Mouse (Mus musculus) heart, embryonic 14.5 days (tissue): ENCODE measurements around the gene Sox5. TPM values are rescaled to one million over a fixed set of nuclear protein-coding genes. Genes with fewer than 3 reads are reported as not detected.

Source experiments
- ATAC-seq: fragments of 200-750 bp; cut with Nextera tagmentation; 2 replicates; pipeline ENCODE4 v1.8.0; 2017; ENCODE audit warnings: low read depth, moderate TSS enrichment; ENCODE audit not compliant: insufficient number of reproducible peaks, insufficient read depth, low FRiP score
- H3K27ac ChIP-seq, 2 experiments: fragments of 200-500 bp in 1 of 2; fragments of 300-500 bp in 1 of 2; sonication (generic) in 1 of 2; replicated peaks in 1 of 2; 2 replicates each; pipeline ENCODE4 v1.5.1; 2012 to 2014; ENCODE audit warnings: low read depth in 2 of 2, low read length in 2 of 2, control low read depth in 1 of 2, mild to moderate bottlenecking in 1 of 2, mixed read lengths in 1 of 2; ENCODE audit not compliant: control insufficient read depth in 1 of 2, insufficient read depth in 1 of 2
- H3K27me3 ChIP-seq: fragments of 300-500 bp; sonication (generic); 2 replicates; pipeline ENCODE4 v1.6.1; 2014; ENCODE audit warnings: mild to moderate bottlenecking, low read length, control low read depth; ENCODE audit not compliant: control insufficient read depth, insufficient read depth
- H3K36me3 ChIP-seq: fragments of 300-500 bp; sonication (generic); 2 replicates; pipeline ENCODE4 v1.6.1; 2014; ENCODE audit warnings: mild to moderate bottlenecking, control low read depth, low read length, mixed read lengths; ENCODE audit not compliant: control insufficient read depth, insufficient read depth
- H3K4me1 ChIP-seq, 2 experiments: fragments of 200-500 bp in 1 of 2; fragments of 300-500 bp in 1 of 2; sonication (generic) in 1 of 2; 2 replicates each; pipeline ENCODE4 v1.6.1; 2012 to 2014; ENCODE audit warnings: low read length in 2 of 2, control low read depth in 1 of 2, mixed read lengths in 1 of 2; ENCODE audit not compliant: control insufficient read depth in 2 of 2, insufficient read depth in 2 of 2
- H3K4me2 ChIP-seq: fragments of 300-500 bp; sonication (generic); 2 replicates; pipeline ENCODE4 v1.6.1; 2014; ENCODE audit warnings: mild to moderate bottlenecking, low read length
- H3K4me3 ChIP-seq, 2 experiments: fragments of 200-500 bp in 1 of 2; fragments of 300-500 bp in 1 of 2; sonication (generic) in 1 of 2; 2 replicates each; pipeline ENCODE4 v1.5.1; 2012 to 2014; ENCODE audit warnings: low read length in 2 of 2, mild to moderate bottlenecking in 2 of 2, control low read depth in 1 of 2, low read depth in 1 of 2, moderate library complexity in 1 of 2; ENCODE audit not compliant: control insufficient read depth in 1 of 2, insufficient read depth in 1 of 2
- H3K9ac ChIP-seq: fragments of 300-500 bp; sonication (generic); 2 replicates; pipeline ENCODE4 v1.6.1; 2014; ENCODE audit warnings: mild to moderate bottlenecking, low read length
- H3K9me3 ChIP-seq: fragments of 300-500 bp; sonication (generic); 2 replicates; pipeline ENCODE4 v1.6.1; 2016; ENCODE audit warnings: low read length, control low read depth; ENCODE audit not compliant: control insufficient read depth
- WGBS: fragments of 180-500 bp; shearing (Covaris S2); extraction: QIAGEN DNeasy Blood & Tissue Kit; methylation state at CpG from one replicate; pipeline ENCODE4 v1.1.7; 2014; 5-methylcytosine and 5-hydroxymethylcytosine counted together
- polyA plus RNA-seq: library from polyadenylated mRNA; unstranded; fragments of >200 nt; fragmentation: Nextera tagmentation; extraction: Ambion mirVana; gene quantifications from 2 replicates; pipeline ENCODE4 v1.2.1, GENCODE M21; 2014

Gene Sox5
- polyA plus RNA-seq, 1 experiment from 2014 or later: 10.6 TPM

GRCm38 (mm10) chr6:143980131-143980530 is 801.6 kb downstream of the Sox5 start:
- H3K27me3 ChIP-seq: no peaks in the 10 kb centered on the region
- no peaks in the 10 kb centered on the region for H3K36me3 ChIP-seq
- WGBS: 92% methylated on average over 8 of the region's 8 CpGs
- no peak overlapping the region for H3K9ac ChIP-seq
- H3K27ac ChIP-seq: no peak overlapping the region
- no peaks in the 10 kb centered on the region for H3K9me3 ChIP-seq
- H3K4me3 ChIP-seq: no peak overlapping the region
- no peak for ATAC-seq
- no peaks in the 10 kb centered on the region for H3K4me1 ChIP-seq
- H3K4me2 ChIP-seq: no peak overlapping the region

GRCm38 (mm10) chr6:143967724-143968400 is 813.9 kb downstream of the Sox5 start:
- Histone ChIP-seq H3K9me3 (no peaks in the 10 kb centered on the region), H3K27ac (no peak overlapping the region), H3K4me2 (no peak overlapping the region), H3K4me1 (no peaks in the 10 kb centered on the region; a peak in 1 of 4 replicates), H3K36me3 (no peaks in the 10 kb centered on the region), H3K27me3 (no peaks in the 10 kb centered on the region), H3K4me3 (no peak overlapping the region), H3K9ac (no peak overlapping the region)
- WGBS: 74% methylated on average over 9 of the region's 9 CpGs
- no peak for ATAC-seq

GRCm38 (mm10) chr6:143960487-143960886 is 821.3 kb downstream of the Sox5 start:
- no peak overlapping the region for H3K4me2 ChIP-seq
- no peak for ATAC-seq
- no peaks in the 10 kb centered on the region for H3K9me3 ChIP-seq
- H3K36me3 ChIP-seq: no peaks in the 10 kb centered on the region
- WGBS: 95% methylated on average over 11 of the region's 11 CpGs
- no peak overlapping the region for H3K27ac ChIP-seq
- H3K4me1 ChIP-seq: no peaks in the 10 kb centered on the region
- no peak overlapping the region for H3K9ac ChIP-seq
- H3K4me3 ChIP-seq: no peak overlapping the region
- H3K27me3 ChIP-seq: no peaks in the 10 kb centered on the region

GRCm38 (mm10) chr6:143960081-143960480 is 821.7 kb downstream of the Sox5 start:
- Histone ChIP-seq H3K27me3 (no peaks in the 10 kb centered on the region), H3K9ac (no peak overlapping the region), H3K9me3 (no peaks in the 10 kb centered on the region), H3K27ac (no peak overlapping the region), H3K4me2 (no peak overlapping the region), H3K4me3 (no peak overlapping the region), H3K4me1 (no peaks in the 10 kb centered on the region), H3K36me3 (no peaks in the 10 kb centered on the region)
- 78% methylated on average over 8 of the region's 8 CpGs for WGBS
- ATAC-seq: no peak

GRCm38 (mm10) chr6:143958372-143958771 is 823.4 kb downstream of the Sox5 start:
- no peaks in the 10 kb centered on the region for H3K36me3 ChIP-seq
- WGBS: 76% methylated on average over 7 of the region's 7 CpGs
- no peak for ATAC-seq
- no peak overlapping the region for H3K4me3 ChIP-seq
- no peaks in the 10 kb centered on the region for H3K27me3 ChIP-seq
- no peak overlapping the region for H3K4me2 ChIP-seq
- no peak overlapping the region for H3K27ac ChIP-seq
- H3K9me3 ChIP-seq: no peaks in the 10 kb centered on the region
- H3K9ac ChIP-seq: no peak overlapping the region
- no peaks in the 10 kb centered on the region for H3K4me1 ChIP-seq

GRCm38 (mm10) chr6:143957063-143957462 is 824.7 kb downstream of the Sox5 start:
- no peak overlapping the region for H3K4me2 ChIP-seq
- no peak overlapping the region for H3K27ac ChIP-seq
- ATAC-seq: no peak
- no peaks in the 10 kb centered on the region for H3K4me1 ChIP-seq
- no peaks in the 10 kb centered on the region for H3K27me3 ChIP-seq
- H3K9ac ChIP-seq: no peak overlapping the region
- WGBS: 67% methylated on average over 5 of the region's 5 CpGs
- H3K9me3 ChIP-seq: no peaks in the 10 kb centered on the region
- no peaks in the 10 kb centered on the region for H3K36me3 ChIP-seq
- no peak overlapping the region for H3K4me3 ChIP-seq

- Histone ChIP-seq H3K4me1 (no peaks in the 10 kb centered on the region), H3K9me3 (no peaks in the 10 kb centered on the region)
These were observed 833.0 kb downstream of the Sox5 start for GRCm38 (mm10) chr6:143948553-143949308.

More at GRCm38 (mm10) chr6:143948553-143949308, 833.0 kb downstream of the Sox5 start:
- Histone ChIP-seq H3K4me3 (no peak overlapping the region), H3K9ac (no peak overlapping the region), H3K4me2 (no peak overlapping the region), H3K27ac (no peak overlapping the region), H3K36me3 (no peaks in the 10 kb centered on the region), H3K27me3 (no peaks in the 10 kb centered on the region)
- no peak for ATAC-seq
- 68% methylated on average over 12 of the region's 12 CpGs for WGBS
